Mouse (Mus musculus) liver, embryonic 14.5 days (tissue): ENCODE data around the gene Prdm16. TPM values are rescaled to one million over a fixed set of nuclear protein-coding genes. Genes with fewer than 3 reads are reported as not detected.
A peak's percentile ranks its signal among the peaks of the same experiment; 100 is the strongest.

Source experiments
- ATAC-seq: fragments of 200-750 bp; cut with Nextera tagmentation; 2 replicates; pipeline ENCODE4 v1.8.0; 2017; ENCODE audit warnings: moderate number of reproducible peaks, mild to moderate bottlenecking, moderate library complexity; ENCODE audit not compliant: insufficient read depth
- DNase-seq, 3 experiments: peaks; one replicate each; pipeline ENCODE4 v3.0.0-alpha.2; 2012 to 2013; ENCODE audit warnings: low read depth in 3 of 3, low spot score in 3 of 3
- H3K27ac ChIP-seq: fragments of 300-500 bp; sonication (generic); 2 replicates; pipeline ENCODE4 v1.5.1; 2014; ENCODE audit warnings: moderate library complexity, mild to moderate bottlenecking, control low read depth, inconsistent platforms
- H3K27me3 ChIP-seq: fragments of 300-500 bp; sonication (generic); 2 replicates; pipeline ENCODE4 v1.6.1; 2014; ENCODE audit warnings: mild to moderate bottlenecking, low read length, moderate library complexity; ENCODE audit not compliant: control insufficient read depth, insufficient read depth
- H3K36me3 ChIP-seq: fragments of 300-500 bp; sonication (generic); replicated peaks from 2 replicates; pipeline ENCODE4 v1.6.1; 2014; ENCODE audit warnings: low read depth; ENCODE audit not compliant: control insufficient read depth, insufficient read depth
- H3K4me1 ChIP-seq, 2 experiments: fragments of 200-500 bp in 1 of 2; fragments of 300-500 bp in 1 of 2; sonication (generic) in 1 of 2; replicated peaks; 2 replicates each; pipeline ENCODE4 v1.6.1; 2012 to 2014; ENCODE audit warnings: antibody characterized with exemption in 1 of 2, inconsistent platforms in 1 of 2, low read length in 1 of 2; ENCODE audit not compliant: control insufficient read depth in 2 of 2, insufficient read depth in 2 of 2
- H3K4me2 ChIP-seq: fragments of 300-500 bp; sonication (generic); 2 replicates; pipeline ENCODE4 v1.6.1; 2014; ENCODE audit warnings: low read depth, mild to moderate bottlenecking, control low read depth, moderate library complexity
- H3K4me3 ChIP-seq, 2 experiments: fragments of 200-500 bp in 1 of 2; fragments of 300-500 bp in 1 of 2; sonication (generic) in 1 of 2; 2 replicates each; pipeline ENCODE4 v1.5.1; 2012 to 2014; ENCODE audit warnings: low read depth in 2 of 2, low read length in 2 of 2, mild to moderate bottlenecking in 2 of 2, control low read depth in 1 of 2, inconsistent platforms in 1 of 2, moderate library complexity in 1 of 2; ENCODE audit not compliant: insufficient read depth in 1 of 2
- H3K9ac ChIP-seq: fragments of 300-500 bp; sonication (generic); replicated peaks from 2 replicates; pipeline ENCODE4 v1.6.1; 2014; ENCODE audit warnings: mild to moderate bottlenecking, control low read depth, moderate library complexity
- H3K9me3 ChIP-seq: fragments of 300-500 bp; sonication (generic); 2 replicates; pipeline ENCODE4 v1.6.1; 2016; ENCODE audit warnings: low read length, mixed read lengths; ENCODE audit not compliant: control insufficient read depth
- CTCF ChIP-seq: IDR thresholded peaks from 2 replicates; pipeline ENCODE4 v1.5.1; 2016; ENCODE audit warnings: antibody characterized with exemption, low read depth, control low read depth
- EP300 ChIP-seq: IDR thresholded peaks from 2 replicates; pipeline ENCODE4 v1.6.1; 2016; ENCODE audit warnings: antibody characterized with exemption, low read depth
- WGBS: fragments of 180-500 bp; shearing (Covaris S2); extraction: QIAGEN DNeasy Blood & Tissue Kit; methylation state at CpG from one replicate; pipeline ENCODE4 v1.1.7; 2014; ENCODE audit not compliant: insufficient replicate concordance; 5-methylcytosine and 5-hydroxymethylcytosine counted together
- polyA plus RNA-seq, 2 experiments: library from polyadenylated mRNA; depleted of rRNA in 1 of 2; stranded (reverse) in 1 of 2; unstranded in 1 of 2; fragments of >200 nt; fragmentation: Nextera tagmentation in 1 of 2; extraction: Ambion mirVana in 1 of 2; gene quantifications; 2 replicates each; pipeline versions ENCODE4 v1.2.1 to v1.2.3; 2012 to 2014

Prdm16 gene
- polyA plus RNA-seq, 2 experiments: 0.70 to 0.86 TPM

DNA sequence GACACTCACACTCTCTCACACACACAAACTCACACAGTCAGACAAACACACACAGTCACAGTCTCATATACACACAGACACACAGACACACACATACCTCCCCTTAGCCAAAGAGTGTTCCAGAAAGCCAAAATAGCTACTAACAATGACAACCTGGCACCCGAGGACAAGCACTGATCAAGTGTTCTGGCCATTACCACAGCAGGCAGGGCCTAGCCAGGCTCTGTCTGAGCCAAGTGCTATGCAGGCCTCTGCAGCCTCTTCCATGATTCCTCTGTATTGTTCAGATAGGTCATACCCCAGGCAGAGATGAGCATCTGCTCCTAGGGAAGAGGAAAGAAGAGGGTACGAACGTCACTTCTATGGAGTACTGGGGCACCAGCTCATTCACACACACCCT is 13.4 kb downstream of the Prdm16 start:
- no peaks in the 10 kb centered on the region for H3K9me3 ChIP-seq
- H3K4me2 ChIP-seq: no peak overlapping the region
- no peak overlapping the region for H3K27ac ChIP-seq
- WGBS: 60% methylated on average over 3 of the region's 3 CpGs
- H3K27me3 ChIP-seq: no peaks in the 10 kb centered on the region
- no peak overlapping the region for H3K9ac ChIP-seq
- H3K36me3 ChIP-seq: no peaks in the 10 kb centered on the region
- no peak overlapping the region for H3K4me3 ChIP-seq
- DNase-seq: no peak
- no peak for TF ChIP-seq EP300
- no peak for TF ChIP-seq CTCF
- no peak for ATAC-seq
- H3K4me1 ChIP-seq: peaks cover 3 to 6% of the 10 kb centered on the region in 2 experiments; a peak in 2 of 4 replicates

DNA sequence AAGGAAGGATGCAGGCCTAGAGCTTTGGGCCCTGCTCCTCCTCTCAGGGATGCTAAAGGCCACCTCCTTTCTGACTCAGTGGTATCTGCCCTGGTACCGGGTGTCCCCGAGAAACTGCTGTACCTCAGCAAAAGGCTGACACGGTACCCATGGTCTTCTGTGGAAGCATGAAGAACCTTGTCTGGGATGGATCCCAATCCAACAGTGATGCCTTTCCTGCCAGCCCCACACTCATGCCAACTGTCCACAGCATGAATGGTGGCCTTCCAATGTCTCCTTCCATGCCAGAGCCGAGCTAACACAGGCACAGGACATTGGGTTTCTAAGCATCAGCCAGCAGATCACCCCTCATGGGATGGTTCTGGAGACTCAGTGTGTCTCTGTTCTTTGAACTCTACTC is 14.2 kb downstream of the Prdm16 start:
- no peak overlapping the region for H3K9ac ChIP-seq
- no peaks in the 10 kb centered on the region for H3K9me3 ChIP-seq
- DNase-seq (no peak), ATAC-seq (no peak)
- H3K36me3 ChIP-seq: no peaks in the 10 kb centered on the region
- peaks cover 3 to 7% of the 10 kb centered on the region in 2 experiments; a peak in 3 of 4 replicates for H3K4me1 ChIP-seq
- H3K4me2 ChIP-seq: no peak overlapping the region
- H3K27me3 ChIP-seq: no peaks in the 10 kb centered on the region
- H3K4me3 ChIP-seq: no peak overlapping the region
- TF ChIP-seq CTCF (no peak), EP300 (no peak)
- 79% methylated on average over 4 of the region's 4 CpGs for WGBS
- H3K27ac ChIP-seq: no peak overlapping the region

DNA sequence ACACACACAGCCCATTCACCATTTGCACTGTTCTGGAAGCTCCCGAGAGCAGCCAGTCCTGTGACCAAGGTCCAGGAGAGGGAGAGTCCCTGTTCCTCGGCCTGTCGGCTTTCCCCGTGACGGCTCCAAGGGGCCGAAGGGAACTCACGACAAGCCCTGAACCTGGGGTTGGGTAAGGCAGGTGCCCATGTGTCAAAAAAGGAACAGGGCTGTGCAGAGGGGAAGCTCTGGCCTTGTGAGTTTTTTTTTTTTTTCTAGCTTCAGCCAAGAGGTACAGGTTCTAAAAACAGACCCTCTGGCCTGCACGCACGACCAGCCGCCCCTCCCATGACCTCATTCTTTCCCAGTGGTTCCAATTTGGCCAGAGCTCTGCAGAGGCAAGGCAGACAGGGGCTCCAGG is 25.5 kb downstream of the Prdm16 start:
- no peak for TF ChIP-seq CTCF
- no peak for TF ChIP-seq EP300
- WGBS: 57% methylated on average over 10 of the region's 10 CpGs

DNA sequence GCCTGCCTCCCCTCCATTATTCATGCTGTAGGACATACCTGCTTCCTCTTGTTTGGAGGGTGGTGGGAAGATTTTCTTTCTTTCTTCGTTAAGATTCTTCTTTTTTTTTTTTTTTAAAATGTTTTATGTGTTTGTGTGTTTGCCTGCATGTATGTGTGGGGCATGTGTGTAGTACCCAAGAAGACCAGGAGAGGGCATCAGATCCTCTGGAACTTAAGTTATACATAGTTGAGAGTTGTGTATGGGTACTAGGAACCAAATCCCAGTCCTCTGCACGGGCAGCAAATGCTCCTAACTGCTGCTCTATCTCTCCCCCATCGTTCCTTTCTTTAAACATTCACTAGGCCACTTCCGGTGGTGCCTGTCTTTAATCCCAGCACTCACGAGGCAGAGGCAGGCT is 28.9 kb downstream of the Prdm16 start:
- Histone ChIP-seq H3K9ac (no peak overlapping the region), H3K27me3 (no peaks in the 10 kb centered on the region), H3K4me3 (no peak overlapping the region), H3K4me1 (peaks cover 10 to 15% of the 10 kb centered on the region in 2 experiments), H3K36me3 (no peaks in the 10 kb centered on the region), H3K27ac (no peak overlapping the region), H3K9me3 (no peaks in the 10 kb centered on the region), H3K4me2 (no peak overlapping the region)
- ATAC-seq: no peak
- no peak for DNase-seq
- 69% methylated on average over 5 of the region's 5 CpGs for WGBS
- TF ChIP-seq CTCF: peak; percentile 9; the same call in 1 of the 2 replicates
- no peak for TF ChIP-seq EP300

More for the DNA sequence above, 25.5 kb downstream of the Prdm16 start:
- Histone ChIP-seq H3K9me3 (no peaks in the 10 kb centered on the region), H3K36me3 (no peaks in the 10 kb centered on the region), H3K27ac (no peak overlapping the region), H3K4me3 (no peak overlapping the region), H3K27me3 (no peaks in the 10 kb centered on the region), H3K4me1 (no peaks in the 10 kb centered on the region), H3K4me2 (no peak overlapping the region), H3K9ac (no peak overlapping the region)
- no peak for ATAC-seq
- no peak for DNase-seq

DNA sequence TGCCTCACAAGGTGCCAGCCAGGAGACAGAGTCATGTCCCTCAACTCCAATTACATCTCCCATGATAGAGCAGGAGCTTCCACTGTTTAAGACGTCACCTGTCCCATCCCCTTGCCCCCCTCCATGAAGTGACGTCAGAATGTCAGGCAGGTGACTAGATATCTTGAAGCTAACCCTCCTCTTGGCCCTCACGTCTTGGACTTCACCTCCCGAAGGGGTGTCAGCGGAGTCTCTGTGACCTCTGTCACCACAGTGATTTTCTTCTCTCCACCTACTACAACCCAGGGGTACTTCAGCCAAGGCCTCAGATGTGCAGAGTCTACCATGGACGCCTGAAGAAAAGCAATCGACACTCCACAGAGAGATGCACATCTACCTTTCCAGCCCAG is 32.2 kb downstream of the Prdm16 start:
- 46% methylated on average over 7 of the region's 7 CpGs for WGBS
- no peak for ATAC-seq

More for the DNA sequence above, 32.2 kb downstream of the Prdm16 start:
- Histone ChIP-seq H3K9me3 (no peaks in the 10 kb centered on the region), H3K4me1 (peaks cover 10 to 15% of the 10 kb centered on the region in 2 experiments), H3K4me2 (peak overlapping the region; percentile 19), H3K9ac (no peak overlapping the region), H3K4me3 (no peak overlapping the region), H3K27me3 (no peaks in the 10 kb centered on the region), H3K36me3 (no peaks in the 10 kb centered on the region), H3K27ac (no peak overlapping the region)
- no peak for TF ChIP-seq EP300
- TF ChIP-seq CTCF: no peak
- no peak for DNase-seq
